Mouse (Mus musculus): ENCODE measurements around the gene Rbm19. TPM values are rescaled to one million over a fixed set of nuclear protein-coding genes. Genes with fewer than 3 reads are reported as not detected.

The Rbm19 gene
- total and polyA plus RNA-seq, 3 experiments: 66.3 to 74.3 TPM; not detected in 1

DNA sequence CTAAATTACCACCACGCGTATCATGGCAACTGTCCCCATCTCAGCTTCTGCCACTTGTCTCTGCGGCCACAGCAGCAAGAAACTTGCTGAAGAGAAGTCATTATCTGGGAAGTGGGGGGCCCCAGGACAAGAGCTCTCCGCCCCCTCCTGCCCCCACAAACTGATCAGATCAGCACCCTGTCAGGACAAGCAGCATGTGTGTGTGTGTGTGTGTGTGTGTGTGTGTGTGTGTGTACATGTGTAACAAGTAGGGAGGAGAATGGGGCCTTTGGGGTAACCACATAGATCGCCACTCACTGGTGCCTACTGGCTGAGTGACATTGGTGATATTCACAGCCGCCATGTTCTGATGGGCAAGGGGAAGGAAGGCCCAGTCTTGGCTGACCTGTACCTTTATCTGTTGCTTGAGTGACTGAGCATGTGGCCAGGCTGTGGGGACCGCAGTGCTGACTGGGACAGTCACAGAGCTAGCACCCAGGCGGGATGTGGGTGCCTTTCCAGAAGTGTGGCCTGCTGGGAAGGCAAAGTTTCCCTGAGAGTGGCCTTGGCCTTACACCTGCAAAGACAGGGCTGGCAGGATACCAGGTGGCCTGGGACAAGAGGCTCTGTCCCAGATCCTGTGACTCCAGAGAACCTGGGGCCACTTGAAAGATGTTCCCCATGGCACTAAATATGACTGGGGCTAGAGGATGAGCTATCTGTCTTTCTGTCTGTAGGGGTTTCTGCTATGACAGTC is 44.8 kb downstream of the Rbm19 start:
- H3K9me3 ChIP-seq (replicated peaks; ENCODE audit: insufficient read depth, low read length): no peaks in the 10 kb centered on the region
- TF ChIP-seq GATA1 (IDR thresholded peaks at IDR 0.05; ENCODE audit: low read depth, low read length): 0 out of 2 replicates have a peak, but pooled peaks have one; percentile 5
- peak; percentile 43 to 62; a peak in 3 of 4 replicates for TF ChIP-seq EP300 (IDR thresholded peaks at IDR 0.05; ENCODE audit: low read depth in 1 of 2, low read length in 2 of 2)
- TF ChIP-seq MAX (IDR thresholded peaks at IDR 0.05; ENCODE audit: low read length): peak; percentile 15; the same call in 1 of the 2 replicates
- TF ChIP-seq MAZ (IDR thresholded peaks at IDR 0.05; ENCODE audit: low read depth, low read length): peak; percentile 30; the same call in 1 of the 2 replicates
- TF ChIP-seq ETS1 (IDR thresholded peaks at IDR 0.05; ENCODE audit: low read depth, low read length): no peak
- H3K27ac ChIP-seq (ENCODE audit: control insufficient read depth, low read depth, low read length): no peak overlapping the region; the same call in 1 of the 2 replicates
- H3K9ac ChIP-seq (ENCODE audit: control insufficient read depth, low read depth, low read length, poor library complexity, severe bottlenecking): no peak overlapping the region
- no peak overlapping the region for H3K4me3 ChIP-seq (ENCODE audit: control insufficient read depth in 1 of 2, insufficient read depth in 1 of 2, low read depth in 2 of 2, low read length in 2 of 2)
- DNase-seq (ENCODE audit: low read depth, low spot score): peak; percentile 61
- H3K4me1 ChIP-seq (ENCODE audit: control insufficient read depth in 1 of 2, insufficient read depth in 2 of 2, low read length in 2 of 2): peaks cover 5 to 22% of the 10 kb centered on the region in 2 experiments
- H3K27me3 ChIP-seq (ENCODE audit: control insufficient read depth in 1 of 2, insufficient read depth in 2 of 2, low read length in 2 of 2): no peaks in the 10 kb centered on the region
- peaks cover 2 to 8% of the 10 kb centered on the region in 2 experiments; a peak in 3 of 4 replicates for H3K36me3 ChIP-seq (ENCODE audit: control insufficient read depth in 1 of 2, insufficient read depth in 2 of 2, low read length in 2 of 2)
- H3K79me2 ChIP-seq (ENCODE audit: control insufficient read depth, insufficient read depth, low read length, poor library complexity): no peaks in the 10 kb centered on the region

DNA sequence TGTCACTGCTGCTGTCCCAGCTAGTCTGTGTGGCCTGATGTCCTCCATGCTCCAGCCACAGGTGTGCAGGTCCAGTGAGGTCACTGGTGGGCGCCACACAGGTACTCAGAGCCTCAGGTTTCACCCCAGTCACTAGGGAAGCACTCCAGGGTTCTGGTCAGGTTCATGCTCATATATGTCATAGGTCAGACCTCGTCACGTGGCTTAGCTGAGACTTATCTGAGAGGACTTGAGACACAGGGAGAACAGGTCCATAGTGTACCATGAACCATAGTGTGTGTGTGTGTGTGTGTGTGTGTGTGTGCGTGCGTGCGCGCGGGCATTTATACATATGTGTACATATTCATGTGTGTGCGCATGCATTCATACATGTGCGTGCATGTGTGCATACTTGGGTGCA is 46.4 kb downstream of the Rbm19 start:
- no peak for DNase-seq (ENCODE audit: low read depth, low spot score)
- Histone ChIP-seq H3K9me3 (replicated peaks; ENCODE audit: insufficient read depth, low read length) (no peaks in the 10 kb centered on the region), H3K27ac (ENCODE audit: control insufficient read depth, low read depth, low read length) (no peak overlapping the region), H3K27me3 (ENCODE audit: control insufficient read depth in 1 of 2, insufficient read depth in 2 of 2, low read length in 2 of 2) (no peaks in the 10 kb centered on the region), H3K4me1 (ENCODE audit: control insufficient read depth in 1 of 2, insufficient read depth in 2 of 2, low read length in 2 of 2) (peaks cover 5 to 22% of the 10 kb centered on the region in 2 experiments), H3K79me2 (ENCODE audit: control insufficient read depth, insufficient read depth, low read length, poor library complexity) (no peaks in the 10 kb centered on the region), H3K36me3 (ENCODE audit: control insufficient read depth in 1 of 2, insufficient read depth in 2 of 2, low read length in 2 of 2) (peaks cover 2 to 8% of the 10 kb centered on the region in 2 experiments; a peak in 3 of 4 replicates), H3K9ac (ENCODE audit: control insufficient read depth, low read depth, low read length, poor library complexity, severe bottlenecking) (no peak overlapping the region), H3K4me3 (ENCODE audit: control insufficient read depth in 1 of 2, insufficient read depth in 1 of 2, low read depth in 2 of 2, low read length in 2 of 2) (no peak overlapping the region)
- TF ChIP-seq CHD2 (IDR thresholded peaks at IDR 0.05; ENCODE audit: low read length) (no peak), SIN3A (IDR thresholded peaks at IDR 0.05; ENCODE audit: low read length) (no peak), ZMIZ1 (IDR thresholded peaks at IDR 0.05; ENCODE audit: low read depth, low read length) (no peak), CHD1 (IDR thresholded peaks at IDR 0.05; ENCODE audit: low read depth, low read length) (no peak), USF2 (IDR thresholded peaks at IDR 0.05; ENCODE audit: borderline replicate concordance in 1 of 2, insufficient read depth in 1 of 2, low read depth in 1 of 2, low read length in 2 of 2) (no peak), ZKSCAN1 (IDR thresholded peaks at IDR 0.05; ENCODE audit: low read depth, low read length) (no peak), ELF1 (IDR thresholded peaks at IDR 0.05; ENCODE audit: low read depth, low read length) (no peak), MEF2A (IDR thresholded peaks at IDR 0.05; ENCODE audit: extremely low read depth, insufficient replicate concordance, low read depth, low read length, poor library complexity, severe bottlenecking) (no peak), UBTF (IDR thresholded peaks at IDR 0.05; ENCODE audit: borderline replicate concordance, insufficient read depth, low read depth, low read length) (no peak), TCF12 (IDR thresholded peaks at IDR 0.05; ENCODE audit: low read depth, low read length) (no peak), ZNF384 (IDR thresholded peaks at IDR 0.05; ENCODE audit: low read depth, low read length) (no peak), RCOR1 (IDR thresholded peaks at IDR 0.05; ENCODE audit: low read depth, low read length) (no peak), EP300 (IDR thresholded peaks at IDR 0.05; ENCODE audit: low read depth in 1 of 2, low read length in 2 of 2) (no peak), MYC (IDR thresholded peaks at IDR 0.05; ENCODE audit: low read depth, low read length) (no peak)
